Mouse (Mus musculus) ES-Bruce4 (cell line): ENCODE data around the gene Cenpq.

Experiments
- CTCF ChIP-seq: IDR thresholded peaks from one replicate; pipeline ENCODE4 v1.8.1; 2011; ENCODE audit warnings: low read depth, low read length
- EP300 ChIP-seq: IDR thresholded peaks from 2 replicates; pipeline ENCODE4 v1.6.1; 2011; ENCODE audit warnings: low read depth, low read length; ENCODE audit not compliant: insufficient read depth
- POLR2A ChIP-seq: IDR thresholded peaks from one replicate; pipeline ENCODE4 v1.8.1; 2011; ENCODE audit warnings: low read length; ENCODE audit not compliant: insufficient read depth

DNA sequence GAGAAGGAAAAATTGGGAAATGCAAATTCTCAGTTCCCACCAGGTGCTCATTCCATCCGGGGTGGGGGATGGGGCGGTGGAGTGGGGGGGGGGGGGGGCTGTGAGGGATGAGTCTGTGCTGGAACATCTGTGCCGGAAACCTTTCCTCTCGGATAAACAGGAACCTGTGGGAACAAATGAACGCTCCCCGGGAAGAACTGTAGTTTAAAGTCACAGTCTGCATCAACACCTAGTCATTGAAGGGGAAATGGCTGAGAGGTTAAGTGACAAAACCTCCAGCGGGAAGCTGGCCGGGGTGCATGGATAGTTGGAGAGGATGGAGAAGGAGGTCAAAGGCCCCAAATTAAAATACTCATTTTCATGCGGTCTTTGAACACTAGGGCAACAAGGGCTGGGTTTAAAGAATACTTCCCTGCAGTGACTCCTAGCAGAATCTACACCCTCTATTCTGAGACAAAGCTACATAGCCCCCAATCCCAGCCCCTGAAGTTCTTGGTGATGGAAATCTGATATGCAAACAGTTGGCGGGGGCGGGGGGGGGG is 30.7 kb downstream of the Cenpq start:
- no peak for TF ChIP-seq CTCF
- TF ChIP-seq POLR2A = no peak
- 0 out of 2 replicates have a peak, but pooled peaks have one; percentile 55 for TF ChIP-seq EP300
